Mouse (Mus musculus): ENCODE data around the gene Tbata. TPM values are rescaled to one million over a fixed set of nuclear protein-coding genes. Genes with fewer than 3 reads are reported as not detected.

Gene Tbata
- total RNA-seq, 1 experiment = not detected

- peaks cover 6% of the 10 kb centered on the region; the same call in 1 of the 2 replicates for H3K36me3 ChIP-seq (ENCODE audit: control insufficient read depth, insufficient read depth, low read length, poor library complexity, severe bottlenecking)
- H3K9ac ChIP-seq (ENCODE audit: insufficient read depth, low read depth, low read length, poor library complexity, severe bottlenecking) = no peak overlapping the region
- H3K27ac ChIP-seq (ENCODE audit: insufficient read depth, low read depth, low read length, poor library complexity, severe bottlenecking) = no peak overlapping the region
- no peak for DNase-seq (ENCODE audit: low read depth, low spot score)
- no peak for TF ChIP-seq ZNF384 (IDR thresholded peaks at IDR 0.05; ENCODE audit: low read depth, low read length)
- no peak for TF ChIP-seq HCFC1 (IDR thresholded peaks at IDR 0.05; ENCODE audit: borderline replicate concordance, insufficient read depth, low read length)
- no peak for TF ChIP-seq MAFK (IDR thresholded peaks at IDR 0.05; ENCODE audit: insufficient read depth, low read depth, low read length)
- no peak for TF ChIP-seq ZC3H11A (IDR thresholded peaks at IDR 0.05; ENCODE audit: borderline replicate concordance, low read depth, low read length)
- TF ChIP-seq CHD2 (IDR thresholded peaks at IDR 0.05; ENCODE audit: low read depth, low read length) = no peak
- H3K9me3 ChIP-seq (ENCODE audit: control insufficient read depth, insufficient read depth, low read depth, low read length) = no peaks in the 10 kb centered on the region
- peaks cover 0 to 21% of the 10 kb centered on the region in 2 experiments; a peak in 3 of 4 replicates for H3K4me1 ChIP-seq (ENCODE audit: control insufficient read depth in 2 of 2, insufficient read depth in 2 of 2, low read length in 2 of 2, poor library complexity in 1 of 2)
- in situ Hi-C loops (cut with MboI; ENCODE audit: low sequenced_read_pairs in 2 of 2, unreplicated experiment in 2 of 2) = no loop called here
- no peak overlapping the region for H3K4me3 ChIP-seq (ENCODE audit: insufficient read depth in 1 of 2, low read depth in 1 of 2, low read length in 2 of 2, poor library complexity in 1 of 2, severe bottlenecking in 1 of 2)
Observed at GRCm38 (mm10) chr10:61219318-61219717, 47.6 kb downstream of the Tbata start.

GRCm38 (mm10) chr10:61225694-61226093 is 53.9 kb downstream of the Tbata start:
- TF ChIP-seq HCFC1 (IDR thresholded peaks at IDR 0.05; ENCODE audit: borderline replicate concordance, insufficient read depth, low read length) (no peak), CHD2 (IDR thresholded peaks at IDR 0.05; ENCODE audit: low read depth, low read length) (no peak), ZC3H11A (IDR thresholded peaks at IDR 0.05; ENCODE audit: borderline replicate concordance, low read depth, low read length) (no peak), MAFK (IDR thresholded peaks at IDR 0.05; ENCODE audit: insufficient read depth, low read depth, low read length) (no peak), ZNF384 (IDR thresholded peaks at IDR 0.05; ENCODE audit: low read depth, low read length) (no peak)
- no peaks in the 10 kb centered on the region for H3K9me3 ChIP-seq (ENCODE audit: control insufficient read depth, insufficient read depth, low read depth, low read length)
- in situ Hi-C loops (cut with MboI; ENCODE audit: low sequenced_read_pairs in 2 of 2, unreplicated experiment in 2 of 2) = no loop called here
- H3K27ac ChIP-seq (ENCODE audit: insufficient read depth, low read depth, low read length, poor library complexity, severe bottlenecking) = no peak overlapping the region; the same call in 1 of the 2 replicates
- DNase-seq (ENCODE audit: low read depth, low spot score) = no peak
- H3K4me1 ChIP-seq (ENCODE audit: control insufficient read depth in 2 of 2, insufficient read depth in 2 of 2, low read length in 2 of 2, poor library complexity in 1 of 2) = peaks cover 11 to 39% of the 10 kb centered on the region in 2 experiments
- H3K36me3 ChIP-seq (ENCODE audit: control insufficient read depth, insufficient read depth, low read length, poor library complexity, severe bottlenecking) = peaks cover 13% of the 10 kb centered on the region; the same call in 1 of the 2 replicates
- H3K4me3 ChIP-seq (ENCODE audit: insufficient read depth in 1 of 2, low read depth in 1 of 2, low read length in 2 of 2, poor library complexity in 1 of 2, severe bottlenecking in 1 of 2) = no peak overlapping the region
- no peak overlapping the region for H3K9ac ChIP-seq (ENCODE audit: insufficient read depth, low read depth, low read length, poor library complexity, severe bottlenecking)

- Histone ChIP-seq H3K36me3 (ENCODE audit: control insufficient read depth, insufficient read depth, low read length, poor library complexity, severe bottlenecking) (peaks cover 13% of the 10 kb centered on the region; the same call in 1 of the 2 replicates), H3K9ac (ENCODE audit: insufficient read depth, low read depth, low read length, poor library complexity, severe bottlenecking) (no peak overlapping the region), H3K9me3 (ENCODE audit: control insufficient read depth, insufficient read depth, low read depth, low read length) (no peaks in the 10 kb centered on the region), H3K4me1 (ENCODE audit: control insufficient read depth in 2 of 2, insufficient read depth in 2 of 2, low read length in 2 of 2, poor library complexity in 1 of 2) (peaks cover 14 to 42% of the 10 kb centered on the region in 2 experiments), H3K4me3 (ENCODE audit: insufficient read depth in 1 of 2, low read depth in 1 of 2, low read length in 2 of 2, poor library complexity in 1 of 2, severe bottlenecking in 1 of 2) (no peak overlapping the region), H3K27ac (ENCODE audit: insufficient read depth, low read depth, low read length, poor library complexity, severe bottlenecking) (no peak overlapping the region)
- TF ChIP-seq CHD2 (IDR thresholded peaks at IDR 0.05; ENCODE audit: low read depth, low read length) (no peak), HCFC1 (IDR thresholded peaks at IDR 0.05; ENCODE audit: borderline replicate concordance, insufficient read depth, low read length) (no peak), MAFK (IDR thresholded peaks at IDR 0.05; ENCODE audit: insufficient read depth, low read depth, low read length) (no peak), ZNF384 (IDR thresholded peaks at IDR 0.05; ENCODE audit: low read depth, low read length) (no peak), ZC3H11A (IDR thresholded peaks at IDR 0.05; ENCODE audit: borderline replicate concordance, low read depth, low read length) (no peak)
- no peak for DNase-seq (ENCODE audit: low read depth, low spot score)
- in situ Hi-C loops (cut with MboI; ENCODE audit: low sequenced_read_pairs in 2 of 2, unreplicated experiment in 2 of 2) = no loop called here
Observed at GRCm38 (mm10) chr10:61226784-61227396, 55.1 kb downstream of the Tbata start.

- H3K9ac ChIP-seq (ENCODE audit: insufficient read depth, low read depth, low read length, poor library complexity, severe bottlenecking) = no peak overlapping the region
- TF ChIP-seq ZNF384 (IDR thresholded peaks at IDR 0.05; ENCODE audit: low read depth, low read length) (no peak), HCFC1 (IDR thresholded peaks at IDR 0.05; ENCODE audit: borderline replicate concordance, insufficient read depth, low read length) (no peak), CHD2 (IDR thresholded peaks at IDR 0.05; ENCODE audit: low read depth, low read length) (no peak), MAFK (IDR thresholded peaks at IDR 0.05; ENCODE audit: insufficient read depth, low read depth, low read length) (no peak), ZC3H11A (IDR thresholded peaks at IDR 0.05; ENCODE audit: borderline replicate concordance, low read depth, low read length) (no peak)
- H3K4me3 ChIP-seq (ENCODE audit: insufficient read depth in 1 of 2, low read depth in 1 of 2, low read length in 2 of 2, poor library complexity in 1 of 2, severe bottlenecking in 1 of 2) = no peak overlapping the region
- H3K4me1 ChIP-seq (ENCODE audit: control insufficient read depth in 2 of 2, insufficient read depth in 2 of 2, low read length in 2 of 2, poor library complexity in 1 of 2) = peaks cover 13 to 32% of the 10 kb centered on the region in 2 experiments
- H3K36me3 ChIP-seq (ENCODE audit: control insufficient read depth, insufficient read depth, low read length, poor library complexity, severe bottlenecking) = peaks cover 8% of the 10 kb centered on the region; the same call in 1 of the 2 replicates
- DNase-seq (ENCODE audit: low read depth, low spot score) = no peak
- no peak overlapping the region; the same call in 1 of the 2 replicates for H3K27ac ChIP-seq (ENCODE audit: insufficient read depth, low read depth, low read length, poor library complexity, severe bottlenecking)
- in situ Hi-C loops (cut with MboI; ENCODE audit: low sequenced_read_pairs in 2 of 2, unreplicated experiment in 2 of 2) = no loop called here
- H3K9me3 ChIP-seq (ENCODE audit: control insufficient read depth, insufficient read depth, low read depth, low read length) = no peaks in the 10 kb centered on the region
Observed at GRCm38 (mm10) chr10:61231756-61232155, 60.0 kb downstream of the Tbata start.
